Mouse (Mus musculus) liver, embryonic 12.5 days (tissue): ENCODE measurements around the gene Cygb. TPM values are rescaled to one million over a fixed set of nuclear protein-coding genes. Genes with fewer than 3 reads are reported as not detected.
"Not testable (repeated sequence)": the region's sequence is repeated elsewhere in the genome, so short reads cannot be mapped to it uniquely, and the experiment has no call there.

Experiments used
- ATAC-seq: fragments of 200-750 bp; cut with Nextera tagmentation; 2 replicates; pipeline ENCODE4 v1.8.0; 2017; ENCODE audit warnings: moderate number of reproducible peaks, mild to moderate bottlenecking, moderate library complexity
- H3K27ac ChIP-seq: fragments of 300-500 bp; sonication (generic); 2 replicates; pipeline ENCODE4 v1.5.1; 2016; ENCODE audit warnings: mild to moderate bottlenecking
- H3K27me3 ChIP-seq: fragments of 300-500 bp; sonication (generic); replicated peaks from 2 replicates; pipeline ENCODE4 v1.6.1; 2016; ENCODE audit warnings: mild to moderate bottlenecking, moderate library complexity
- H3K36me3 ChIP-seq: fragments of 300-500 bp; sonication (generic); 2 replicates; pipeline ENCODE4 v1.6.1; 2016; ENCODE audit warnings: mild to moderate bottlenecking, moderate library complexity
- H3K4me1 ChIP-seq: fragments of 300-500 bp; sonication (generic); 2 replicates; pipeline ENCODE4 v1.6.1; 2016
- H3K4me2 ChIP-seq: fragments of 300-500 bp; sonication (generic); 2 replicates; pipeline ENCODE4 v1.6.1; 2016; ENCODE audit warnings: mild to moderate bottlenecking, moderate library complexity
- H3K4me3 ChIP-seq: fragments of 300-500 bp; sonication (generic); 2 replicates; pipeline ENCODE4 v1.5.1; 2016; ENCODE audit warnings: mild to moderate bottlenecking, moderate library complexity
- H3K9ac ChIP-seq: fragments of 300-500 bp; sonication (generic); 2 replicates; pipeline ENCODE4 v1.6.1; 2016; ENCODE audit warnings: mild to moderate bottlenecking, moderate library complexity
- H3K9me3 ChIP-seq: fragments of 300-500 bp; sonication (generic); replicated peaks from 2 replicates; pipeline ENCODE4 v1.6.1; 2016; ENCODE audit warnings: mild to moderate bottlenecking, moderate library complexity
- WGBS: fragments of 180-500 bp; shearing (Covaris S2); methylation state at CpG from one replicate; pipeline ENCODE4 v1.1.7; 2016; ENCODE audit not compliant: insufficient replicate concordance; 5-methylcytosine and 5-hydroxymethylcytosine counted together
- polyA plus RNA-seq: library from polyadenylated mRNA; unstranded; fragments of >200 nt; fragmentation: Nextera tagmentation; extraction: Ambion mirVana; gene quantifications from 2 replicates; pipeline ENCODE4 v1.2.1, GENCODE M21; 2016

Gene Cygb
- polyA plus RNA-seq, 1 experiment from 2014 or later = 0.83 TPM

GRCm38 (mm10) chr11:116683777-116684176 lies 29.7 kb upstream of the Cygb start:
- H3K27me3 ChIP-seq = no peaks in the 10 kb centered on the region
- no peak overlapping the region for H3K4me3 ChIP-seq
- 67% methylated on average over 4 of the region's 4 CpGs for WGBS
- H3K36me3 ChIP-seq = peaks cover 45% of the 10 kb centered on the region
- ATAC-seq = no peak
- peaks cover 8% of the 10 kb centered on the region; the same call in 1 of the 2 replicates for H3K4me1 ChIP-seq
- H3K9ac ChIP-seq = no peak overlapping the region
- no peaks in the 10 kb centered on the region for H3K9me3 ChIP-seq
- H3K4me2 ChIP-seq = no peak overlapping the region
- H3K27ac ChIP-seq = no peak overlapping the region

- no peak for ATAC-seq
- WGBS = 66% methylated on average over 14 of the region's 14 CpGs
- Histone ChIP-seq H3K27ac (no peak overlapping the region), H3K4me2 (no peak overlapping the region), H3K9me3 (no peaks in the 10 kb centered on the region), H3K27me3 (no peaks in the 10 kb centered on the region), H3K4me1 (peaks cover 13% of the 10 kb centered on the region; the same call in 1 of the 2 replicates), H3K36me3 (peaks cover 55% of the 10 kb centered on the region), H3K9ac (no peak overlapping the region), H3K4me3 (no peak overlapping the region)
Observed at GRCm38 (mm10) chr11:116682501-116683144, 28.5 kb upstream of the Cygb start.

GRCm38 (mm10) chr11:116681147-116681546 lies 27.0 kb upstream of the Cygb start:
- 77% methylated on average over 4 of the region's 4 CpGs for WGBS
- no peak overlapping the region for H3K4me3 ChIP-seq
- H3K36me3 ChIP-seq = peaks cover 69% of the 10 kb centered on the region
- ATAC-seq = no peak
- H3K4me2 ChIP-seq = no peak overlapping the region
- no peaks in the 10 kb centered on the region for H3K9me3 ChIP-seq
- no peak overlapping the region for H3K27ac ChIP-seq
- H3K9ac ChIP-seq = no peak overlapping the region
- H3K27me3 ChIP-seq = no peaks in the 10 kb centered on the region
- peaks cover 13% of the 10 kb centered on the region; the same call in 1 of the 2 replicates for H3K4me1 ChIP-seq

GRCm38 (mm10) chr11:116680321-116681091 lies 26.4 kb upstream of the Cygb start:
- Histone ChIP-seq H3K9me3 (no peaks in the 10 kb centered on the region), H3K36me3 (peaks cover 76% of the 10 kb centered on the region), H3K27ac (no peak overlapping the region), H3K4me2 (no peak overlapping the region), H3K4me1 (peaks cover 14% of the 10 kb centered on the region; the same call in 1 of the 2 replicates), H3K27me3 (no peaks in the 10 kb centered on the region), H3K9ac (no peak overlapping the region), H3K4me3 (no peak overlapping the region)
- WGBS = 65% methylated on average over 24 of the region's 24 CpGs
- no peak for ATAC-seq

- Histone ChIP-seq H3K4me3 (no peak overlapping the region), H3K9me3 (no peaks in the 10 kb centered on the region), H3K27ac (no peak overlapping the region), H3K4me1 (peaks cover 28% of the 10 kb centered on the region), H3K4me2 (no peak overlapping the region), H3K27me3 (no peaks in the 10 kb centered on the region), H3K36me3 (peaks cover 84% of the 10 kb centered on the region), H3K9ac (no peak overlapping the region)
- WGBS = 84% methylated on average over 6 of the region's 6 CpGs
- ATAC-seq = no peak
Observed at GRCm38 (mm10) chr11:116679148-116679547, 25.0 kb upstream of the Cygb start.

- WGBS = 73% methylated on average over 8 of the region's 8 CpGs
- no peak overlapping the region for H3K9ac ChIP-seq
- peaks cover 92% of the 10 kb centered on the region for H3K36me3 ChIP-seq
- no peak overlapping the region for H3K27ac ChIP-seq
- no peaks in the 10 kb centered on the region for H3K27me3 ChIP-seq
- no peak overlapping the region for H3K4me2 ChIP-seq
- H3K4me3 ChIP-seq = no peak overlapping the region
- no peak for ATAC-seq
- H3K9me3 ChIP-seq = no peaks in the 10 kb centered on the region
- H3K4me1 ChIP-seq = peaks cover 40% of the 10 kb centered on the region
Observed at GRCm38 (mm10) chr11:116677711-116678441, 23.8 kb upstream of the Cygb start.

GRCm38 (mm10) chr11:116676175-116676976 lies 22.3 kb upstream of the Cygb start:
- no peaks in the 10 kb centered on the region for H3K9me3 ChIP-seq
- H3K27me3 ChIP-seq = no peaks in the 10 kb centered on the region
- peaks cover 42% of the 10 kb centered on the region for H3K4me1 ChIP-seq
- no peak overlapping the region for H3K27ac ChIP-seq
- WGBS = 68% methylated on average over 14 of the region's 14 CpGs
- no peak overlapping the region for H3K4me2 ChIP-seq
- H3K36me3 ChIP-seq = peaks cover 80% of the 10 kb centered on the region
- H3K9ac ChIP-seq = no peak overlapping the region
- ATAC-seq = no peak
- no peak overlapping the region for H3K4me3 ChIP-seq

GRCm38 (mm10) chr11:116675429-116675828 lies 21.3 kb upstream of the Cygb start:
- H3K4me1 ChIP-seq = peaks cover 50% of the 10 kb centered on the region
- not testable (repeated sequence) for ATAC-seq, H3K27ac ChIP-seq, H3K4me2 ChIP-seq, H3K9me3 ChIP-seq, H3K27me3 ChIP-seq, H3K9ac ChIP-seq, H3K4me3 ChIP-seq
- WGBS = 66% methylated on average over 6 of the region's 6 CpGs
- peaks cover 76% of the 10 kb centered on the region for H3K36me3 ChIP-seq

GRCm38 (mm10) chr11:116674616-116675379 lies 20.7 kb upstream of the Cygb start:
- H3K27ac ChIP-seq = no peak overlapping the region; the same call in 1 of the 2 replicates

GRCm38 (mm10) chr11:116673410-116673809 lies 19.3 kb upstream of the Cygb start:
- Histone ChIP-seq H3K27ac (peak overlapping the region; percentile 84), H3K4me1 (peaks cover 68% of the 10 kb centered on the region), H3K4me3 (peak overlapping the region; percentile 88), H3K27me3 (no peaks in the 10 kb centered on the region), H3K9me3 (no peaks in the 10 kb centered on the region), H3K9ac (peak overlapping the region; percentile 91), H3K36me3 (peaks cover 57% of the 10 kb centered on the region), H3K4me2 (peak overlapping the region; percentile 84)
- no peak for ATAC-seq
- 69% methylated on average over 2 of the region's 2 CpGs for WGBS

More at GRCm38 (mm10) chr11:116674616-116675379, 20.7 kb upstream of the Cygb start:
- no peaks in the 10 kb centered on the region for H3K27me3 ChIP-seq
- 80% methylated on average over 7 of the region's 7 CpGs for WGBS
- ATAC-seq = no peak
- H3K4me2 ChIP-seq = no peak overlapping the region
- H3K4me3 ChIP-seq = no peak overlapping the region
- no peak overlapping the region for H3K9ac ChIP-seq
- peaks cover 56% of the 10 kb centered on the region for H3K4me1 ChIP-seq
- peaks cover 71% of the 10 kb centered on the region for H3K36me3 ChIP-seq
- no peaks in the 10 kb centered on the region for H3K9me3 ChIP-seq

- no peak for ATAC-seq
- H3K9ac ChIP-seq = peak overlapping the region; percentile 91
- H3K27ac ChIP-seq = peak overlapping the region; percentile 84
- H3K4me1 ChIP-seq = peaks cover 67% of the 10 kb centered on the region
- WGBS = 11% methylated on average over 7 of the region's 7 CpGs
- H3K27me3 ChIP-seq = no peaks in the 10 kb centered on the region
- H3K9me3 ChIP-seq = no peaks in the 10 kb centered on the region
- peak overlapping the region; percentile 84 for H3K4me2 ChIP-seq
- peak overlapping the region; percentile 88 for H3K4me3 ChIP-seq
- H3K36me3 ChIP-seq = peaks cover 50% of the 10 kb centered on the region
Observed at GRCm38 (mm10) chr11:116672595-116672994, 18.5 kb upstream of the Cygb start.
